Mouse (Mus musculus): Measurements from ENCODE around the gene Tsen34. TPM values are rescaled to one million over a fixed set of nuclear protein-coding genes. Genes with fewer than 3 reads are reported as not detected.
"Not testable (repeated sequence)": the region's sequence is repeated elsewhere in the genome, so short reads cannot be mapped to it uniquely, and the experiment has no call there.

The Tsen34 gene
- total RNA-seq, 2 experiments from 2014 or later = 27.3 to 31.9 TPM

GRCm38 (mm10) chr7:3720268-3720667, 27.6 kb downstream of the Tsen34 start, which contains the start of gene Pirb:
Gene Pirb, minus strand, starts transcription at chr7:3720391.
- not testable (repeated sequence) for DNase-seq (ENCODE audit: low spot score)

- DNase-seq (ENCODE audit: low spot score) = not testable (repeated sequence)
Measured at GRCm38 (mm10) chr7:3725459-3725858, 32.8 kb downstream of the Tsen34 start.

GRCm38 (mm10) chr7:3732675-3733074, 40.0 kb downstream of the Tsen34 start:
- not testable (repeated sequence) for DNase-seq (ENCODE audit: low spot score)

Small RNAs within 50 kb of the gene (microRNA-seq; reads per million reads assigned to microRNA genes)
- gene Mir3572 = 2.7 reads per million

Other genes with a start within 250 kb of the Tsen34 start
- gene Tarm1, start 190.2 kb upstream of the Tsen34 start, total RNA-seq (2021) = under 1 TPM in 1 of 2 experiments, not detected in 1; 0.14 TPM
- gene Oscar, start 76.7 kb upstream of the Tsen34 start, total RNA-seq (2021) = not detected
- gene Ndufa3, start 75.5 kb upstream of the Tsen34 start, total RNA-seq (2021) = 1,000 to 10,000 TPM; 1,020 to 1,031 TPM
- gene Tfpt, start 62.9 kb upstream of the Tsen34 start, total RNA-seq (2021) = 10 to 100 TPM; 14.9 to 16.0 TPM
- gene Prpf31, start 62.9 kb upstream of the Tsen34 start, total RNA-seq (2021) = 10 to 100 TPM; 21.9 to 22.1 TPM
- 10 to 100 TPM; 16.3 to 18.5 TPM for gene Cnot3, start 47.6 kb upstream of the Tsen34 start, total RNA-seq (2021)
- 1 to 10 TPM; 4.6 to 5.6 TPM for gene Leng1, start 27.0 kb upstream of the Tsen34 start, total RNA-seq (2021)
- under 1 TPM; 0.17 to 0.34 TPM for gene Tmc4, start 15.3 kb upstream of the Tsen34 start, total RNA-seq (2021)
- 1 to 10 TPM; 7.6 to 8.1 TPM for gene Mboat7, start 660 bp downstream of the Tsen34 start, total RNA-seq (2021)
- gene Rps9, start 11.1 kb downstream of the Tsen34 start, total RNA-seq (2021) = 100 to 1,000 TPM; 415 to 437 TPM
- gene Pirb, start 27.5 kb downstream of the Tsen34 start, total RNA-seq (2021) = under 1 TPM; 0.57 to 0.74 TPM
- gene Gm15448, start 132.8 kb downstream of the Tsen34 start, total RNA-seq (2021) = not detected
- under 1 TPM; 0.07 to 0.12 TPM for gene Pira2, start 152.2 kb downstream of the Tsen34 start, total RNA-seq (2021)
- not detected for gene Gm14548, start 205.3 kb downstream of the Tsen34 start, total RNA-seq (2021)
- under 1 TPM; 0.09 to 0.28 TPM for gene Lilra6, start 222.6 kb downstream of the Tsen34 start, total RNA-seq (2021)

Measured in gastrocnemius, adult 18-20 months (tissue).